Mouse (Mus musculus) spleen, postnatal 14 days (tissue): Measurements from ENCODE around the gene Hist1h4a.
"Not testable (repeated sequence)": the region's sequence is repeated elsewhere in the genome, so short reads cannot be mapped to it uniquely, and the experiment has no call there.

ENCODE experiments used
- DNase-seq, 2 experiments: peaks; one replicate each; pipeline ENCODE4 v3.0.0; 2021 to 2022; ENCODE audit warnings: low spot score in 2 of 2

Gene Hist1h4a

GRCm38 (mm10) chr13:23743215-23743614 is 17.8 kb downstream of the Hist1h4a start:
- no peak for DNase-seq

GRCm38 (mm10) chr13:23742007-23742406 is 19.0 kb downstream of the Hist1h4a start:
- DNase-seq, result no peak

GRCm38 (mm10) chr13:23740910-23741309 is 20.1 kb downstream of the Hist1h4a start:
- DNase-seq, result no peak

- DNase-seq, result no peak
These were observed 20.7 kb downstream of the Hist1h4a start for GRCm38 (mm10) chr13:23740256-23740840.

GRCm38 (mm10) chr13:23739922-23740252 is 21.1 kb downstream of the Hist1h4a start:
- no peak for DNase-seq

- DNase-seq, result peak; percentile 85 to 90
These were observed 21.7 kb downstream of the Hist1h4a start for GRCm38 (mm10) chr13:23739069-23739921.

GRCm38 (mm10) chr13:23738677-23739068 is 22.4 kb downstream of the Hist1h4a start, which contains the start of gene Hist1h1c:
Gene Hist1h1c (plus strand): TSS chr13:23738808.
- DNase-seq, result peak; percentile 94 to 98

- no peak for DNase-seq
These were observed 23.0 kb downstream of the Hist1h4a start for GRCm38 (mm10) chr13:23738041-23738440.

GRCm38 (mm10) chr13:23737091-23737490 is 23.9 kb downstream of the Hist1h4a start:
- no peak for DNase-seq

GRCm38 (mm10) chr13:23732156-23732804 is 28.8 kb downstream of the Hist1h4a start:
- no peak for DNase-seq

- DNase-seq, result no peak
These were observed 30.6 kb downstream of the Hist1h4a start for GRCm38 (mm10) chr13:23730479-23730878.

GRCm38 (mm10) chr13:23729706-23730105 is 31.3 kb downstream of the Hist1h4a start:
- DNase-seq, result no peak

- no peak for DNase-seq
These were observed 31.9 kb downstream of the Hist1h4a start for GRCm38 (mm10) chr13:23729192-23729525.

- DNase-seq, result no peak
These were observed 32.4 kb downstream of the Hist1h4a start for GRCm38 (mm10) chr13:23728472-23729191.

- no peak for DNase-seq
These were observed 35.8 kb downstream of the Hist1h4a start for GRCm38 (mm10) chr13:23725213-23725612.

- DNase-seq, result no peak
These were observed 36.8 kb downstream of the Hist1h4a start for GRCm38 (mm10) chr13:23724239-23724638.

- not testable (repeated sequence) for DNase-seq
These were observed 43.3 kb downstream of the Hist1h4a start for GRCm38 (mm10) chr13:23717593-23718245.

- no peak for DNase-seq
These were observed 43.9 kb downstream of the Hist1h4a start for GRCm38 (mm10) chr13:23717176-23717575.

- no peak for DNase-seq
These were observed 44.6 kb downstream of the Hist1h4a start for GRCm38 (mm10) chr13:23716261-23717042.
